Mouse (Mus musculus) embryonic stem cell, embryonic (primary cell): Measurements from ENCODE around the gene Cops6.

Experiments
- CTCF ChIA-PET, 4 experiments: fragments of 300-600 bp in 2 of 4; fragments of 350-600 bp in 2 of 4; sonication (Branson Sonifier 250); formaldehyde crosslinking; loops; one replicate each; lab custom pipeline; 2022; ENCODE audit warnings: inconsistent platforms in 2 of 4; lab: Charles Lee
- POLR2A ChIA-PET, 4 experiments: fragments of 300-600 bp in 2 of 4; fragments of 350-600 bp in 2 of 4; sonication (Branson Sonifier 250); formaldehyde crosslinking; loops; one replicate each; lab custom pipeline; 2022; ENCODE audit warnings: antibody characterized with exemption in 4 of 4, inconsistent platforms in 1 of 4; lab: Charles Lee

Cops6 gene

GRCm38 (mm10) chr5:138160842-138161665 is at the start of gene Cops6:
Gene Cops6, plus strand, starts transcription at chr5:138161071.
- ChIA-PET CTCF (interaction anchor here in 3 of 4 experiments (0.6 to 1.4 kb wide), 8 partner anchors 14 to 828 kb away, joined by 3 to 5 read pairs (median 3); partner anchors contain the start of genes Slc12a9 (in 1 of the 3) and Zkscan1 (in 1 of the 3)), POLR2A (interaction anchor here (0.6 to 17.7 kb wide), 37 partner anchors 8 to 1091 kb away, joined by 3 to 476 read pairs (median 5); partner anchors contain the start of genes Ap4m1 (in 4 of the 4), Mcm7 (in 4 of the 4), Cnpy4 (in 3 of the 4) and Taf6 (in 3 of the 4))

- POLR2A ChIA-PET: interaction anchor here in 3 of 4 experiments (0.5 to 3.0 kb wide), 33 partner anchors 10 to 1594 kb away, joined by 3 to 21 read pairs (median 4); partner anchors contain the start of genes Zkscan1 (in 2 of the 3), Cops6 (in 1 of the 3), Mcm7 (in 1 of the 3) and Zfp113 (in 1 of the 3)
- CTCF ChIA-PET: interaction anchor here in 2 of 4 experiments (0.6 to 1.0 kb wide), 2 partner anchors 36 to 112 kb away, joined by 3 to 4 read pairs; no protein-coding TSS in a partner anchor
Measured at GRCm38 (mm10) chr5:138116255-138117198, 44.3 kb upstream of the Cops6 start, which contains the start of gene Zscan21. Gene Zscan21, plus strand, starts transcription at chr5:138116903.

- POLR2A ChIA-PET: interaction anchor here in 2 of 4 experiments (0.6 to 3.0 kb wide), 13 partner anchors 9 to 1234 kb away, joined by 3 to 21 read pairs (median 4); partner anchors contain the start of genes Cops6 (in 1 of the 2), Cox19 (in 1 of the 2) and Zkscan1 (in 1 of the 2)
- CTCF ChIA-PET: interaction anchor here in 2 of 4 experiments (0.5 to 1.0 kb wide), 3 partner anchors 16 to 745 kb away, joined by 3 to 4 read pairs (median 3); no protein-coding TSS in a partner anchor
Measured at GRCm38 (mm10) chr5:138117199-138118015, 43.5 kb upstream of the Cops6 start.

- POLR2A ChIA-PET: interaction anchor here in 2 of 4 experiments (0.6 to 3.0 kb wide), 14 partner anchors 9 to 1233 kb away, joined by 3 to 21 read pairs (median 4); partner anchors contain the start of genes Cops6 (in 1 of the 2), Cox19 (in 1 of the 2) and Zkscan1 (in 1 of the 2)
- CTCF ChIA-PET: interaction anchor here in 1 of 4 experiments (1.0 kb wide), 2 partner anchors 17 to 110 kb away, joined by 3 read pairs; no protein-coding TSS in a partner anchor
Measured at GRCm38 (mm10) chr5:138118041-138118440, 42.8 kb upstream of the Cops6 start.

GRCm38 (mm10) chr5:138132425-138133064 is 28.3 kb upstream of the Cops6 start:
- ChIA-PET POLR2A (interaction anchor here in 1 of 4 experiments (1.3 to 2.6 kb wide), 3 partner anchors 11 to 47 kb away, joined by 3 to 13 read pairs (median 4); partner anchors contain the start of gene Zkscan1), CTCF (no interaction called here)

- ChIA-PET POLR2A (interaction anchor here in 2 of 4 experiments (0.6 to 1.0 kb wide), 4 partner anchors 10 to 127 kb away, joined by 3 to 5 read pairs (median 4); no protein-coding TSS in a partner anchor), CTCF (interaction anchor here in 1 of 4 experiments (1.2 to 1.7 kb wide), 2 partner anchors 47 to 251 kb away, joined by 3 to 4 read pairs; no protein-coding TSS in a partner anchor)
Measured at GRCm38 (mm10) chr5:138137257-138137656, 23.6 kb upstream of the Cops6 start.

GRCm38 (mm10) chr5:138137935-138138549 is 22.8 kb upstream of the Cops6 start:
- ChIA-PET POLR2A (interaction anchor here in 2 of 4 experiments (0.6 to 1.0 kb wide), 4 partner anchors 12 to 362 kb away, joined by 3 read pairs; partner anchors contain the start of gene Zscan21 (in 1 of the 2)), CTCF (interaction anchor here in 1 of 4 experiments (1.7 kb wide), 1 partner anchor 252 kb away, joined by 3 read pairs; no protein-coding TSS in a partner anchor)

- POLR2A ChIA-PET: interaction anchor here in 3 of 4 experiments (0.6 to 1.2 kb wide), 6 partner anchors 20 to 564 kb away, joined by 3 read pairs; partner anchors contain the start of genes Cops6 (in 1 of the 3) and Zscan21 (in 1 of the 3)
Measured at GRCm38 (mm10) chr5:138138585-138138984, 22.3 kb upstream of the Cops6 start.

GRCm38 (mm10) chr5:138154390-138154789 is 6.5 kb upstream of the Cops6 start:
- POLR2A ChIA-PET: interaction anchor here in 2 of 4 experiments (0.9 to 17.7 kb wide), 10 partner anchors 11 to 519 kb away, joined by 3 to 476 read pairs (median 6); partner anchors contain the start of genes Ap4m1 (in 2 of the 2), Mcm7 (in 2 of the 2), Cnpy4 (in 1 of the 2) and Taf6 (in 1 of the 2)
- CTCF ChIA-PET: no interaction called here

More at GRCm38 (mm10) chr5:138138585-138138984, 22.3 kb upstream of the Cops6 start:
- CTCF ChIA-PET: interaction anchor here in 2 of 4 experiments (0.6 to 1.7 kb wide), 3 partner anchors 47 to 680 kb away, joined by 3 to 6 read pairs (median 3); no protein-coding TSS in a partner anchor

- ChIA-PET POLR2A (interaction anchor here in 3 of 4 experiments (0.5 to 17.7 kb wide), 33 partner anchors 9 to 520 kb away, joined by 3 to 476 read pairs (median 4); partner anchors contain the start of genes Ap4m1 (in 3 of the 3), Cnpy4 (in 3 of the 3), Mcm7 (in 3 of the 3) and Taf6 (in 3 of the 3)), CTCF (interaction anchor here in 2 of 4 experiments (0.6 to 1.4 kb wide), 8 partner anchors 65 to 396 kb away, joined by 3 to 6 read pairs (median 3); no protein-coding TSS in a partner anchor)
Measured at GRCm38 (mm10) chr5:138155443-138155976, 5.4 kb upstream of the Cops6 start, which contains the start of gene Zfp113. Gene Zfp113, minus strand, starts transcription at chr5:138155744.

- POLR2A ChIA-PET: interaction anchor here (0.6 to 17.7 kb wide), 37 partner anchors 9 to 1092 kb away, joined by 3 to 476 read pairs (median 5); partner anchors contain the start of genes Ap4m1 (in 4 of the 4), Mcm7 (in 4 of the 4), Cnpy4 (in 3 of the 4) and Taf6 (in 3 of the 4)
- CTCF ChIA-PET: interaction anchor here in 2 of 4 experiments (0.6 to 1.3 kb wide), 6 partner anchors 15 to 827 kb away, joined by 3 to 5 read pairs (median 3); partner anchors contain the start of gene Slc12a9 (in 1 of the 2)
Measured at GRCm38 (mm10) chr5:138160224-138160762, 578 bp upstream of the Cops6 start.

GRCm38 (mm10) chr5:138163046-138163445 is 2.2 kb downstream of the Cops6 start:
- ChIA-PET POLR2A (interaction anchor here (0.7 to 17.7 kb wide), 18 partner anchors 11 to 783 kb away, joined by 3 to 476 read pairs (median 4); partner anchors contain the start of genes Cnpy4 (in 4 of the 4), Taf6 (in 4 of the 4), Ap4m1 (in 3 of the 4) and Mcm7 (in 3 of the 4)), CTCF (no interaction called here)

GRCm38 (mm10) chr5:138163610-138164009 is 2.7 kb downstream of the Cops6 start:
- ChIA-PET CTCF (no interaction called here), POLR2A (interaction anchor here (0.6 to 17.7 kb wide), 17 partner anchors 8 to 385 kb away, joined by 3 to 476 read pairs (median 4); partner anchors contain the start of genes Ap4m1 (in 3 of the 4), Mcm7 (in 3 of the 4), Cnpy4 (in 2 of the 4) and Taf6 (in 2 of the 4))
